Mouse (Mus musculus) C2C12 (cell line): ENCODE results near the gene Casc1. TPM values are rescaled to one million over a fixed set of nuclear protein-coding genes. Genes with fewer than 3 reads are reported as not detected.

ENCODE experiments used
- H3K27me3 ChIP-seq: one replicate; pipeline ENCODE4 v1.6.1; 2011; ENCODE audit not compliant: control insufficient read depth, insufficient read depth, insufficient read length
- H3K36me3 ChIP-seq: one replicate; pipeline ENCODE4 v1.6.1; 2011; ENCODE audit not compliant: control insufficient read depth, insufficient read depth
- H3K4me3 ChIP-seq: one replicate; pipeline ENCODE4 v1.5.1; 2011; ENCODE audit warnings: mild to moderate bottlenecking, control low read depth; ENCODE audit not compliant: poor library complexity, insufficient read depth, severe bottlenecking
- H3K79me2 ChIP-seq: one replicate; pipeline ENCODE4 v1.6.1; 2011; ENCODE audit not compliant: control insufficient read depth, insufficient read depth
- H3K79me3 ChIP-seq: one replicate; pipeline ENCODE4 v1.6.1; 2011; ENCODE audit warnings: low read depth, control low read depth
- H3ac ChIP-seq: one replicate; pipeline ENCODE3; 2011; ENCODE audit warnings: low read depth; ENCODE audit not compliant: control insufficient read depth, insufficient read length
- CEBPB ChIP-seq: IDR thresholded peaks from one replicate; pipeline ENCODE4 v1.6.1; 2011; ENCODE audit warnings: low read depth, mild to moderate bottlenecking, control low read depth, moderate library complexity
- CTCF ChIP-seq: IDR thresholded peaks from one replicate; pipeline ENCODE4 v1.5.1; 2011; ENCODE audit not compliant: control insufficient read depth, insufficient read depth, insufficient read length
- FOSL1 ChIP-seq: IDR thresholded peaks from one replicate; pipeline ENCODE4 v1.8.0; 2011; ENCODE audit warnings: mild to moderate bottlenecking, low read length; ENCODE audit not compliant: poor library complexity, insufficient read depth, severe bottlenecking
- MAX ChIP-seq: IDR thresholded peaks from one replicate; pipeline ENCODE4 v1.6.1; 2011; ENCODE audit warnings: mild to moderate bottlenecking, control low read depth
- MYOD1 ChIP-seq: IDR thresholded peaks from one replicate; pipeline ENCODE4 v1.6.1; 2011; ENCODE audit warnings: low read depth; ENCODE audit not compliant: control insufficient read depth, insufficient read length
- MYOG ChIP-seq: IDR thresholded peaks from one replicate; pipeline ENCODE4 v1.6.1; 2011; ENCODE audit not compliant: control insufficient read depth, insufficient read length; ENCODE audit errors: extremely low read depth
- USF1 ChIP-seq: IDR thresholded peaks from one replicate; pipeline ENCODE4 v1.6.1; 2011; ENCODE audit warnings: low read depth, mild to moderate bottlenecking, control low read depth, moderate library complexity
- polyA plus RNA-seq: library from polyadenylated mRNA; unstranded; fragments of >200 nt; fragmentation: generic; extraction: Trizol; gene quantifications from one replicate; pipeline ENCODE4 v1.2.1, GENCODE M21; 2012; ENCODE audit warnings: missing spikeins

The Casc1 gene
- polyA plus RNA-seq, 1 experiment = 0.25 TPM

GRCm38 (mm10) chr6:145158619-145159018 is 52.2 kb downstream of the Casc1 start:
- H3K4me3 ChIP-seq = no peak overlapping the region
- H3ac ChIP-seq = no peak overlapping the region
- no peak for TF ChIP-seq MAX
- TF ChIP-seq MYOG = no peak
- no peak for TF ChIP-seq MYOD1
- no peak for TF ChIP-seq CEBPB
- no peak for TF ChIP-seq FOSL1
- TF ChIP-seq USF1 = no peak
- no peak for TF ChIP-seq CTCF
- peaks cover 3% of the 10 kb centered on the region for H3K27me3 ChIP-seq
- no peaks in the 10 kb centered on the region for H3K36me3 ChIP-seq
- H3K79me2 ChIP-seq = no peaks in the 10 kb centered on the region
- no peaks in the 10 kb centered on the region for H3K79me3 ChIP-seq

GRCm38 (mm10) chr6:145149054-145149453 is 61.8 kb downstream of the Casc1 start:
- Histone ChIP-seq H3K79me2 (no peaks in the 10 kb centered on the region), H3K27me3 (no peaks in the 10 kb centered on the region), H3K36me3 (no peaks in the 10 kb centered on the region), H3K79me3 (no peaks in the 10 kb centered on the region), H3K4me3 (no peak overlapping the region), H3ac (no peak overlapping the region)
- no peak for TF ChIP-seq MAX
- TF ChIP-seq USF1 = no peak
- no peak for TF ChIP-seq CTCF
- TF ChIP-seq MYOD1 = no peak
- no peak for TF ChIP-seq FOSL1
- TF ChIP-seq MYOG = no peak
- no peak for TF ChIP-seq CEBPB

GRCm38 (mm10) chr6:145147716-145148115 is 63.1 kb downstream of the Casc1 start:
- no peak for TF ChIP-seq MYOG
- no peak for TF ChIP-seq USF1
- no peak for TF ChIP-seq MAX
- no peak for TF ChIP-seq MYOD1
- no peak for TF ChIP-seq FOSL1
- TF ChIP-seq CEBPB = no peak
- no peak for TF ChIP-seq CTCF
- H3K4me3 ChIP-seq = no peak overlapping the region

GRCm38 (mm10) chr6:145145173-145145572 is 65.6 kb downstream of the Casc1 start:
- Histone ChIP-seq H3ac (no peak overlapping the region), H3K27me3 (peaks cover 4% of the 10 kb centered on the region), H3K4me3 (no peak overlapping the region), H3K36me3 (no peaks in the 10 kb centered on the region), H3K79me2 (no peaks in the 10 kb centered on the region), H3K79me3 (no peaks in the 10 kb centered on the region)
- no peak for TF ChIP-seq CTCF
- no peak for TF ChIP-seq MYOG
- no peak for TF ChIP-seq MAX
- TF ChIP-seq CEBPB = no peak
- no peak for TF ChIP-seq USF1

More at GRCm38 (mm10) chr6:145147716-145148115, 63.1 kb downstream of the Casc1 start:
- no peak overlapping the region for H3ac ChIP-seq
- no peaks in the 10 kb centered on the region for H3K79me2 ChIP-seq
- H3K36me3 ChIP-seq = no peaks in the 10 kb centered on the region
- H3K79me3 ChIP-seq = no peaks in the 10 kb centered on the region
- peaks cover 4% of the 10 kb centered on the region for H3K27me3 ChIP-seq

- Histone ChIP-seq H3K79me3 (no peaks in the 10 kb centered on the region), H3K27me3 (peaks cover 4% of the 10 kb centered on the region), H3K4me3 (no peak overlapping the region), H3ac (no peak overlapping the region), H3K79me2 (no peaks in the 10 kb centered on the region), H3K36me3 (no peaks in the 10 kb centered on the region)
- TF ChIP-seq CTCF (no peak), MYOG (no peak), MAX (no peak), CEBPB (no peak), MYOD1 (no peak), FOSL1 (no peak), USF1 (no peak)
These were observed 69.0 kb downstream of the Casc1 start for GRCm38 (mm10) chr6:145141827-145142226.

GRCm38 (mm10) chr6:145140706-145141105 is 70.1 kb downstream of the Casc1 start:
- H3ac ChIP-seq = no peak overlapping the region
- no peaks in the 10 kb centered on the region for H3K79me2 ChIP-seq
- TF ChIP-seq MYOG = no peak
- no peak for TF ChIP-seq CEBPB
- TF ChIP-seq FOSL1 = no peak
- no peak for TF ChIP-seq USF1
- TF ChIP-seq CTCF = no peak
- TF ChIP-seq MYOD1 = no peak
- TF ChIP-seq MAX = no peak
- H3K4me3 ChIP-seq = no peak overlapping the region
- H3K79me3 ChIP-seq = no peaks in the 10 kb centered on the region
- peaks cover 4% of the 10 kb centered on the region for H3K27me3 ChIP-seq
- H3K36me3 ChIP-seq = no peaks in the 10 kb centered on the region
